Mouse (Mus musculus): ENCODE data around the gene Gm10964. TPM values are rescaled to one million over a fixed set of nuclear protein-coding genes. Genes with fewer than 3 reads are reported as not detected.

Gene Gm10964
- total RNA-seq, 2 experiments from 2014 or later: not detected

- DNase-seq: no peak
- intact Hi-C loops (cut with DNase I; ENCODE audit: low total_unique reads): loop anchor here (10.0 kb wide), 1 partner anchor 152 kb away; no protein-coding TSS in a partner anchor
These were observed 6.0 kb upstream of the Gm10964 start for GRCm38 (mm10) chr3:103733176-103733575.

- intact Hi-C loops (cut with DNase I; ENCODE audit: low total_unique reads): loop anchor here (10.0 kb wide), 1 partner anchor 151 kb away; no protein-coding TSS in a partner anchor
- no peak for DNase-seq
These were observed 5.1 kb upstream of the Gm10964 start for GRCm38 (mm10) chr3:103733799-103734695.

GRCm38 (mm10) chr3:103734696-103735519 is 4.3 kb upstream of the Gm10964 start:
- intact Hi-C loops (cut with DNase I; ENCODE audit: low total_unique reads): loop anchor here (5.0 to 10.0 kb wide), 2 partner anchors 150 to 343 kb away; no protein-coding TSS in a partner anchor
- peak; percentile 61 for DNase-seq

- DNase-seq: no peak
- intact Hi-C loops (cut with DNase I; ENCODE audit: low total_unique reads): loop anchor here (5.0 to 10.0 kb wide), 2 partner anchors 149 to 344 kb away; no protein-coding TSS in a partner anchor
These were observed 3.2 kb upstream of the Gm10964 start for GRCm38 (mm10) chr3:103735776-103736600.

GRCm38 (mm10) chr3:103737061-103737754 is 2.0 kb upstream of the Gm10964 start:
- DNase-seq: peak; percentile 56
- intact Hi-C loops (cut with DNase I; ENCODE audit: low total_unique reads): loop anchor here (5.0 to 10.0 kb wide), 2 partner anchors 148 to 345 kb away; no protein-coding TSS in a partner anchor

GRCm38 (mm10) chr3:103737778-103738571 is 1.2 kb upstream of the Gm10964 start, which contains the start of gene Olfml3:
Olfml3 (minus strand) TSS chr3:103738001.
- DNase-seq: peak; percentile 86
- intact Hi-C loops (cut with DNase I; ENCODE audit: low total_unique reads): loop anchor here (5.0 to 10.0 kb wide), 2 partner anchors 147 to 346 kb away; no protein-coding TSS in a partner anchor

- no peak for DNase-seq
- intact Hi-C loops (cut with DNase I; ENCODE audit: low total_unique reads): no loop called here
These were observed 1.2 kb downstream of the Gm10964 start for GRCm38 (mm10) chr3:103740342-103740741.

GRCm38 (mm10) chr3:103743208-103743607 is 4.0 kb downstream of the Gm10964 start:
- intact Hi-C loops (cut with DNase I; ENCODE audit: low total_unique reads): no loop called here
- no peak for DNase-seq

- DNase-seq: no peak
- intact Hi-C loops (cut with DNase I; ENCODE audit: low total_unique reads): loop anchor here (5.0 kb wide), 1 partner anchor 67 kb away; no protein-coding TSS in a partner anchor
These were observed 6.0 kb downstream of the Gm10964 start for GRCm38 (mm10) chr3:103745001-103745770.

GRCm38 (mm10) chr3:103746711-103747110 is 7.5 kb downstream of the Gm10964 start:
- DNase-seq: no peak

GRCm38 (mm10) chr3:103751558-103751957 is 12.4 kb downstream of the Gm10964 start:
- intact Hi-C loops (cut with DNase I; ENCODE audit: low total_unique reads): no loop called here

More at GRCm38 (mm10) chr3:103746711-103747110, 7.5 kb downstream of the Gm10964 start:
- intact Hi-C loops (cut with DNase I; ENCODE audit: low total_unique reads): loop anchor here (5.0 kb wide), 1 partner anchor 66 kb away; no protein-coding TSS in a partner anchor

GRCm38 (mm10) chr3:103755351-103755750 is 16.2 kb downstream of the Gm10964 start:
- intact Hi-C loops (cut with DNase I; ENCODE audit: low total_unique reads): no loop called here
- no peak for DNase-seq

More at GRCm38 (mm10) chr3:103751558-103751957, 12.4 kb downstream of the Gm10964 start:
- DNase-seq: no peak

GRCm38 (mm10) chr3:103756920-103757319 is 17.8 kb downstream of the Gm10964 start:
- DNase-seq: no peak
- intact Hi-C loops (cut with DNase I; ENCODE audit: low total_unique reads): no loop called here

- DNase-seq: no peak
- intact Hi-C loops (cut with DNase I; ENCODE audit: low total_unique reads): no loop called here
These were observed 19.3 kb downstream of the Gm10964 start for GRCm38 (mm10) chr3:103758456-103758855.

- intact Hi-C loops (cut with DNase I; ENCODE audit: low total_unique reads): no loop called here
- DNase-seq: no peak
These were observed 20.2 kb downstream of the Gm10964 start for GRCm38 (mm10) chr3:103759261-103759970.

GRCm38 (mm10) chr3:103766789-103767188 is 27.6 kb downstream of the Gm10964 start:
- intact Hi-C loops (cut with DNase I; ENCODE audit: low total_unique reads): no loop called here
- DNase-seq: no peak
